Mouse (Mus musculus): ENCODE data around the gene Gm49366. TPM values are rescaled to one million over a fixed set of nuclear protein-coding genes. Genes with fewer than 3 reads are reported as not detected.

The Gm49366 gene
- not detected for polyA plus RNA-seq (2014; fragmentation: Illumina TruSeq; extraction: RNeasy Lipid Tissue Mini Kit (QIAGEN cat#74804); ENCODE audit: low read depth, low replicate concordance)

DNA sequence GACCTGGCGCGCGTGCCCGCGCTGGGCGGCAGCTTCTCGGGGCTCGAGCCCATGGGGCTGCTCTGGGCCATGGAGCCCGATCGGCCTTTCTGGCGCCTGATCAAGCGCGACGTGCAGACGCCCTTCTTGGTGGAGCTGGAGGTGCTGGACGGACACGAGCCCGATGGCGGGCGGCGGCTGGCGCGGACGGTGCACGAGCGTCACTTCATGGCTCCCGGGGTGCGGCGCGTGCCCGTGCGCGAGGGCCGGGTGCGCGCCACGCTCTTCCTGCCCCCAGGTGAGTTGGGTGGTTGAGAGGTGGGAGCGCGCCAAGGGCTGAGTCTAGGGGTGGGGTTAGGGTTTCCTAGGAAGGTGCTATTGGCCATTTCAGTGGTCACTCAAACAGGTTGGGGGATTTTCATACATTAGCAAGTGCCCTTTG is at the start of gene Gm49366:
Gene Gm49366 (plus strand): TSS at position 245 of the 421 bp plus-strand sequence.

DNA sequence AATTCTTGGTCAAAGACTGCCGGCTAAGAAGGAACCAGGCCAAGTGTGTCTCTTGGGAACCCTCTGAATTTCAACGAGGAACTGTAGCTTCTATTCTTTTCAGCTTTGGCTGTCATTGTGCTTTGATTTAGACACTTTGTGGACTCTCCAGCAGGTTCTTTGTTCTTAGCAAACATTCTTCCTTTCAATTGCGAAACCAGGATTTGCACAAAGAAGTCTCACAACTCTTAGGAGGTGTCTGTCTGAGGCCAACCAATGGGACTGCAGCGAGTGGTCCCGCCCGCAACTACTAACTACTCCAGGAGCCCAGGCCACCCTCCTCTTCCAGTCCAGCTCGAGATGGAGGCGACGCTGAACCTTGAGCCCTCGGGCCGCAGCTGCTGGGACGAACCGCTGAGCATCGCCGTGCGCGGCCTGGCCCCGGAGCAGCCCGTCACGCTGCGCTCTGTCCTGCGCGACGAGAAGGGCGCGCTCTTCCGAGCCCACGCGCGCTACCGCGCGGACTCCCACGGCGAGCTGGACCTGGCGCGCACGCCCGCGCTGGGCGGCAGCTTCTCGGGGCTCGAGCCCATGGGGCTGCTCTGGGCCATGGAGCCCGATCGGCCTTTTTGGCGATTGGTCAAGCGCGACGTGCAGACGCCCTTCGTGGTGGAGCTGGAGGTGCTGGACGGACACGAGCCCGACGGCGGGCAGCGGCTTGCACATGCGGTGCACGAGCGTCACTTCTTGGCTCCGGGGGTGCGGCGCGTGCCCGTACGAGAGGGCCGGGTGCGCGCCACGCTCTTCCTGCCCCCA is 29.4 kb upstream of the Gm49366 start, which contains the start of gene Acot1:
Gene Acot1 (plus strand): TSS at position 320 of the 795 bp plus-strand sequence.

DNA sequence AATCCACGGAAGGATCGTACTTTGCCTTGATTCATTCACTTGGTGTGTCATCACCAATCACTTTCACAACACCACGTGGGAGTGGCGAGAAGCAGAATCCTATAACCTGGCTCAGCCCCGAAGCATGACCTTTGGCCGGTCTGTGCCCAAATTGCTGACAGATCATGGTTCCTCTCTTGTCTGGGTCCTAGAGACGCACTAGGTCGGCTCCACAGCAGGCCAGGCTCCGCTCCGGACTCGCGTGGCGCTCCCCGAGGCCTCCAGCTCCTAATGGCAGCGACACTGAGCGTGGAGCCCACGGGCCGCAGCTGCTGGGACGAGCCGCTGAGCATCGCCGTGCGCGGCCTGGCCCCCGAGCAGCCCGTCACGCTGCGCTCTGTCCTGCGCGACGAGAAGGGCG is 494 bp upstream of the Gm49366 start, which contains the start of gene Acot4:
Gene Acot4 (plus strand): TSS at position 139 of the 400 bp plus-strand sequence.

DNA sequence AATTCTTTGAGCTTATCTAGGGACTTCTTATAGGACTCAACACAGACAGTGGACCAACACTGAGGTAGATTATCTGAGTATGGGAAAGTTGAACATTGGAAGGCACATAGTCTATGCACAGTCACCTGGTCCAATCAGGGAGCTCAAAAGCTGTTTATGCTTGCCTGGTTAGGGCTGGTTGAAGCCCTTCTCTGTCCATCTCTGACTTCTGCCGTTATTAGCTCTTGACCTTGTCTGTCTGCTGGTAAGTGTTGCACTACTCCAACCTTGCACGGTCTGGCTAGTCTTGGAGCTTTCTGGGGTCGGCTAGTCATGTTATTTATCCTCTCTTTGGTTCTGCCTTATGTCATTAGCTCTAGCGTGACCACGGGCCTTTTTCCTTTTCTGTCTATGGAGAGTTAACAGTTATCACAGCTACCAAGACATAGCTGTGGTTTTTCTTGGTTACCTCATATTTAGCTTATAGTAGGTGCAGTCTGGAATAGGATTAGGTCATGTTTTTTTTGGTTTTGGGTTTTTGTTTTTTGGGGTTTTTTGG is 13.3 kb downstream of the Gm49366 start, which contains the start of gene Acot3:
Gene Acot3 (plus strand): TSS at position 208 of the 538 bp plus-strand sequence.

DNA sequence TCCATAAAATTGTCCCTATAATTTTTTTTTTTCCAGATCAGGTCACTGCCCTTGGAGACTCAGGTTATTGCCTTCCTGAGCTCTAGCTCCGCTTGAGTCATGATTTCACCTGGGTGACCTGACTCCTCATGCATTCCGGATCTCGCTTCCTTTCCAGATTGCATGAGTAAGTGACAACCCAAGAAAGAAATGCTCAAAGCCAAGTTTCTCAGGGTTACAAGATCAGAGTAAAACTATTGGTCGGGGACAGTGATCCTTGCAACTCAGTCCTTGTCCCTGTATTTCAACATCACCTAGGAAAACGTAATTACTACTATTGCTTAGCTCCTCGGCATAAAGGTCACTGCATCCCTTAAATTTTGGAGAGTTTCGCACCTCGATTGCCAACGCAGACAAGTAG is 30.3 kb downstream of the Gm49366 start, which contains the start of gene Acot5:
Gene Acot5 (plus strand): TSS at position 340 of the 400 bp plus-strand sequence.

DNA sequence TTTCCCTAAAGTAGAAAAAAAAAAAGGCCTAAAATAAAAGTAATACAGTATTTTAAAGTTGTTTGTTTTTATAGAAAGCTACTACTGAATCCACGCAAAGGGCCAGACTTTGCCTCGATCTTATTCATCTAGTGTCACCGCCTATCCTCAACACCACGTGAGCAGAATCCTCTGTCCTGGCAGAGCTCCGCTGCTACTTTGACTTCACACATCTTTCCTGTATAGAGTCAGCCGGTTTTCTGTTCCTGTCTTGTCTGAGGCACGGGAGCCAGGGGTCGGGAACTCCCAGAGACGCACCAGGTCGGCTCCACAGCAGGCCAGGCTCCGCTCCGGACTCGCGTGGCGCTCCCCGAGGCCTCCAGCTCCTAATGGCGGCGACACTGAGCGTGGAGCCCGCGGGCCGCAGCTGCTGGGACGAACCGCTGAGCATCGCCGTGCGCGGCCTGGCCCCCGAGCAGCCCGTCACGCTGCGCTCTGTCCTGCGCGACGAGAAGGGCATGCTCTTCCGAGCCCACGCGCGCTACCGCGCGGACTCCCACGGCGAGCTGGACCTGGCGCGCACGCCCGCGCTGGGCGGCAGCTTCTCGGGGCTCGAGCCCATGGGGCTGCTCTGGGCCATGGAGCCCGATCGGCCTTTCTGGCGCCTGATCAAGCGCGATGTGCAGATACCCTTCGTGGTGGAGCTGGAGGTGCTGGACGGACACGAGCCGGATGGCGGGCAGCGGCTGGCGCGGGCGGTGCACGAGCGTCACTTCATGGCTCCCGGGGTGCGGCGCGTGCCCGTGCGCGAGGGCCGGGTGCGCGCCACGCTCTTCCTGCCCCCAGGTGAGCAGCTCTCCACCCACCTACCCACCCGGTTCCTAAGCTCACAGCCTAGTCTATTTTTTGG is 62.1 kb downstream of the Gm49366 start, which contains the start of gene Acot6:
Gene Acot6 (plus strand): TSS at position 51 of the 889 bp plus-strand sequence.

Other genes starting within 250 kb of the Gm49366 start
- gene Numb, start 117.0 kb upstream of the Gm49366 start, polyA plus RNA-seq (2014; fragmentation: Illumina TruSeq; extraction: RNeasy Lipid Tissue Mini Kit (QIAGEN cat#74804); ENCODE audit: low read depth, low replicate concordance): 24.2 TPM
- 1.7 TPM for gene Riox1, start 88.3 kb upstream of the Gm49366 start, polyA plus RNA-seq (2014; fragmentation: Illumina TruSeq; extraction: RNeasy Lipid Tissue Mini Kit (QIAGEN cat#74804); ENCODE audit: low read depth, low replicate concordance)
- not detected for gene Heatr4, start 54.1 kb upstream of the Gm49366 start, polyA plus RNA-seq (2014; fragmentation: Illumina TruSeq; extraction: RNeasy Lipid Tissue Mini Kit (QIAGEN cat#74804); ENCODE audit: low read depth, low replicate concordance)
- 3.1 TPM for gene Acot2, start 51.1 kb upstream of the Gm49366 start, polyA plus RNA-seq (2014; fragmentation: Illumina TruSeq; extraction: RNeasy Lipid Tissue Mini Kit (QIAGEN cat#74804); ENCODE audit: low read depth, low replicate concordance)
- gene Acot1, start 29.4 kb upstream of the Gm49366 start, polyA plus RNA-seq (2014; fragmentation: Illumina TruSeq; extraction: RNeasy Lipid Tissue Mini Kit (QIAGEN cat#74804); ENCODE audit: low read depth, low replicate concordance): 7.6 TPM
- gene Acot4, start 556 bp upstream of the Gm49366 start, polyA plus RNA-seq (2014; fragmentation: Illumina TruSeq; extraction: RNeasy Lipid Tissue Mini Kit (QIAGEN cat#74804); ENCODE audit: low read depth, low replicate concordance): 2.8 TPM
- gene Acot3, start 13.2 kb downstream of the Gm49366 start, polyA plus RNA-seq (2014; fragmentation: Illumina TruSeq; extraction: RNeasy Lipid Tissue Mini Kit (QIAGEN cat#74804); ENCODE audit: low read depth, low replicate concordance): 0.58 TPM
- gene Acot5, start 30.4 kb downstream of the Gm49366 start, polyA plus RNA-seq (2014; fragmentation: Illumina TruSeq; extraction: RNeasy Lipid Tissue Mini Kit (QIAGEN cat#74804); ENCODE audit: low read depth, low replicate concordance): not detected
- 16.6 TPM for gene Acot6, start 61.7 kb downstream of the Gm49366 start, polyA plus RNA-seq (2014; fragmentation: Illumina TruSeq; extraction: RNeasy Lipid Tissue Mini Kit (QIAGEN cat#74804); ENCODE audit: low read depth, low replicate concordance)
- gene Dnal1, start 75.4 kb downstream of the Gm49366 start, polyA plus RNA-seq (2014; fragmentation: Illumina TruSeq; extraction: RNeasy Lipid Tissue Mini Kit (QIAGEN cat#74804); ENCODE audit: low read depth, low replicate concordance): 34.3 TPM
- not detected for gene Pnma1, start 109.6 kb downstream of the Gm49366 start, polyA plus RNA-seq (2014; fragmentation: Illumina TruSeq; extraction: RNeasy Lipid Tissue Mini Kit (QIAGEN cat#74804); ENCODE audit: low read depth, low replicate concordance)
- gene Elmsan1, start 179.9 kb downstream of the Gm49366 start, polyA plus RNA-seq (2014; fragmentation: Illumina TruSeq; extraction: RNeasy Lipid Tissue Mini Kit (QIAGEN cat#74804); ENCODE audit: low read depth, low replicate concordance): 10.8 TPM
- gene Ptgr2, start 246.3 kb downstream of the Gm49366 start, polyA plus RNA-seq (2014; fragmentation: Illumina TruSeq; extraction: RNeasy Lipid Tissue Mini Kit (QIAGEN cat#74804); ENCODE audit: low read depth, low replicate concordance): 111 TPM

Measured in adrenal gland, adult 10 weeks (tissue).